Mouse (Mus musculus): ENCODE results near the gene Zc3h14. TPM values are rescaled to one million over a fixed set of nuclear protein-coding genes. Genes with fewer than 3 reads are reported as not detected.

The Zc3h14 gene
- total RNA-seq (2023; ENCODE audit: inconsistent age): 89.7 to 95.4 TPM (median 91.4 TPM) in 4 replicates

GRCm38 (mm10) chr12:98746746-98747379, at the start of gene Zc3h14:
Zc3h14 (plus strand) TSS chr12:98746964.

DNA sequence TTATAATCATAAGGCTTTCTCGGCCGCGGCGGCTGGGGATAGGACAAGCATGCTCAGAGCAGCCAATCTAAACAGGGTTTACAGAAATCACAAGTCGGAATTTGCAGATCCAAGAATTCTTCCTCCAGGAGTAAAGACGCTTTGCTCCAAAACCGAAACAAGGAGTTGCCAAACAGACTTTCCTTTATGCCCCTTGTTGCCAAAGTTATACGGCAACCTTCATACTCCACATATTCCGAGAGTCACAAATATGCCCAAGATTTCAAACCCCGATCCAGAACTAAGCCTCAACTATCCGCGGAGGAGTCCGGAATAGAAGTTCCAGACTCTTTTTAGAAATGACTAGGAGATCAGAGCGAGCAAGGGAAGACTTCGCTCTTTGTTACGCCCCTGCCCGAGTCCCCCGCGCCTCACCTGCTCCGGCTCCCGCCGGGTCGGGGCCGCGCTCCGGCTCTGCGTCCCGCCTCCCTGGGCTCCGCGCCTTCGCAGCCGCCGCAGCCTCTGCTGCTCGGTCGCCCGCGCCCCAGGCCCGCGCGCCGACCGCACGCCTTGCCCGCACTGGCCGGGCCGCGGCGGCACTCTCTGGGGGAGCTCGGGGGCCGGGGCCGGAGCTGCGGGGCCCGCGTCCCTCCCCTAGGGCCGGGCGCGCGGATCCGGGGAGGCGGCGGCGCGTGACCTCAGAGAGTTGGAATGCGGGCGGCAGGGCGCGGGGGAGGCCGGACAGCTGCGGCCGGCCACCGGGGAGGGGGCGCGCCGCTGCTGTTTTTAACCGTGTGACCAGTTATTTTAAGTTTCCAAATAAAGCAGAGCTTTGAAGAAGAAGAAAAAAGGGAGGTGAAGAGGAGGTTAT, 9.6 kb upstream of the Zc3h14 start, which contains the start of gene Ptpn21:
Gene Ptpn21, minus strand, starts transcription at position 455 of the 850 bp plus-strand sequence.

Other genes starting within 250 kb of the Zc3h14 start
- 5.6 to 7.5 TPM (median 6.0 TPM) in 4 replicates for gene Kcnk10, start 168.7 kb upstream of the Zc3h14 start, total RNA-seq (2023; ENCODE audit: inconsistent age)
- 10.5 to 13.2 TPM (median 12.6 TPM) in 4 replicates for gene Spata7, start 118.8 kb upstream of the Zc3h14 start, total RNA-seq (2023; ENCODE audit: inconsistent age)
- 5.7 to 7.8 TPM (median 6.8 TPM) in 4 replicates for gene Ptpn21, start 9.6 kb upstream of the Zc3h14 start, total RNA-seq (2023; ENCODE audit: inconsistent age)
- 19.3 to 26.1 TPM (median 22.5 TPM) in 4 replicates for gene Eml5, start 154.5 kb downstream of the Zc3h14 start, total RNA-seq (2023; ENCODE audit: inconsistent age)
- gene Ttc8, start 173.6 kb downstream of the Zc3h14 start, total RNA-seq (2023; ENCODE audit: inconsistent age): 3.3 to 4.9 TPM (median 4.2 TPM) in 4 replicates